Mouse (Mus musculus): ENCODE results near the gene Tmem212.
A peak's percentile ranks its signal among the peaks of the same experiment; 100 is the strongest.

Gene Tmem212

GRCm38 (mm10) chr3:27899012-27899726 lies 3.0 kb upstream of the Tmem212 start:
- no peak for DNase-seq (ENCODE audit: low spot score)

- DNase-seq (ENCODE audit: low spot score): no peak
Observed at GRCm38 (mm10) chr3:27898178-27898577, 2.0 kb upstream of the Tmem212 start.

- no peak for DNase-seq (ENCODE audit: low spot score)
Observed at GRCm38 (mm10) chr3:27886578-27886977, 9.6 kb downstream of the Tmem212 start.

DNA sequence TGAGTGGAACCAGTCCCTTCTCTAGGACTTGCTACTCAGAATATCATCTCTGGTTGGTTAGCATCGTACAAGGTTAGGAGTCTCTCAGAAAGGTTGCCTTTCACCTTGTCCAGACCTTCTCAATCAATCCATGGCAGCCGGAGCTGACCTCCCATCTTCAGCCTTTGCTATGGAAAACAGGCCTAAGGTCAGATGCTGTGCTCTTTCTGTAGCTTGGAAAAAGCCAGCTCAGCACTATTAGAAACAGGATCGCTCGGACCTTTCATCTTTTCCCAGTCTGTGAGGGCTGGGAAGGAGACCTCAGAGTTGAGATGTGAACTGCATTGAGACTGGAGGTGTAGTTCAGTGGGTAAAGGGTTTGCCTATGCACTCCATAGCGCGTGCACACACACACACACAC lies 10.6 kb downstream of the Tmem212 start:
- DNase-seq (ENCODE audit: low spot score): no peak

DNA sequence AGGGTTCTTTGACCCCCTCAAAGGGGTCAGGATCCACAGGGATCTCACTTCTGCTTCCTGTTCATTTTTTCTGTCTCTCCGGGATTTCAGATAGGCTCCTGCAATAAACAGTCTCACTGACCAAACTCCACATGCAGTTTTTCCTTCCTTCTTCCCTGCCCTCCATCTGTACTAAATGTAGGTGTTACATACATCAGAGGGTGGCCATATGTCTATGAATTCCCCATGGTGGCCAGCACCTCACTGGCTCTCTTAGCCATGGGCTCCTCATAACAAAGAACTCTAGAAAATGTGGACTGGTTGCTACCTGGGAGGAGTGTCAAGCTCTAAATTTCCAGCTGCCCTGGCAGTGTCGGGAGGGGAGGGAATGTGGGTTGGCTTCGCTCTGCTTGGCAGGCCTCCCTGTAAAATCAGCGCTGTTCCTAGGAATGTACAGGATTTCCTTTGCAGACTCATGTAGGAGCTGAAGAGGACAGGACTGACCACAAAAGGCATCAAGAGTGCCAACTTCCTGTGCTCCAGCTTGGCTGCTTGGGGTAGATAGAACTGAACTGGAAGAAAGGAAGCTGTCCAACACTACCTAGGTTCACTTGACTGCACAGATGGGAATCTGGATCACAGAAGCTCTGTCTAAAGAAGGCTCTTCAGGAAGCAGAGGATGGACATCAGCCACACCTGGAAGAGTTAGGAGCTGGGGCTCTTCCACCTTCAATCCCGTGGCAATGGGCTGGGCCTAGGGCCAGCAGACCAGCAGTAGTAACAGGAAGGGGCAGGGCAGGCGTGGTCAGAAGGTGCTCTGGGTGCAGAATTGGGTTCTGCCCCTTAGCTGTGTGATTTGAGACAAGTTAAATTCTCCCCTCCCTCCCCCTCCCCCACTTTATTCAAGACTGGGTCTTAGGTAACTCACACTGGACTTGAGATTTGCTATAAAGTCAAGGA lies 14.0 kb downstream of the Tmem212 start:
- no peak for DNase-seq (ENCODE audit: low spot score)

DNA sequence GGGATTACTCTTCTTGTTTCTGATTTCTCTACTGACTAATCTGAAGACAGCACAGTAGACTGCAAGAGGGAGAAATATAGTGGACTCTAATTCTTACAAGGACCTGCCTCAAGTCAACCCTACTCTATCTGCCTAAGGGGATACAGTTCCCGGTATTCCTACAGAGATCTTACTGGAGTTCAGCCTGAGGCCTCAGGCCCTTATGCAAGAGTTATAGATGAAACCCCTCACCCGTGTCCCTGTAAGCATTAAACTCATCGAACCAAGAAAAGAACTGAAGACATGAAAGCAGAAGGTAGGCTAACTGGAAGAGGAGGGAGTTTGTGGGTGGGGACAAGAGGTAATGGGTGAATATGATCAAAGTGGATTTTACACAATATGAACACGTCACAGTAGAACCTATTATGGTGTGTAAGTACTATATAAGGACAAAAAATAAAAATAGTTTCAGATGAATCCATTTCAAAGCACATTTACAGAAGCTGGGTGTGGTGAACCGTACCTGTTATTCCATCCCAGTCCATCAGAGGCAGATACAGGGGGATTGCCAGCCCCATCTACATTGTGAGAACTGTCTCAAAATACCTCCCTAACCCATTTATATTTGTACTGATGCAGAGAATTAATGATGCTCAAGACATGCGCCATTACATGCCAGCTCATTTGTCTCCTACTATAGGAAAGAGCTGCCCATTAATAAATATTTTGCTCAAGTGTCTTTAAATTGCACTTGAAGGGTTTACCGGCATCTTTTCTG lies 17.1 kb downstream of the Tmem212 start:
- DNase-seq (ENCODE audit: low spot score): no peak

DNA sequence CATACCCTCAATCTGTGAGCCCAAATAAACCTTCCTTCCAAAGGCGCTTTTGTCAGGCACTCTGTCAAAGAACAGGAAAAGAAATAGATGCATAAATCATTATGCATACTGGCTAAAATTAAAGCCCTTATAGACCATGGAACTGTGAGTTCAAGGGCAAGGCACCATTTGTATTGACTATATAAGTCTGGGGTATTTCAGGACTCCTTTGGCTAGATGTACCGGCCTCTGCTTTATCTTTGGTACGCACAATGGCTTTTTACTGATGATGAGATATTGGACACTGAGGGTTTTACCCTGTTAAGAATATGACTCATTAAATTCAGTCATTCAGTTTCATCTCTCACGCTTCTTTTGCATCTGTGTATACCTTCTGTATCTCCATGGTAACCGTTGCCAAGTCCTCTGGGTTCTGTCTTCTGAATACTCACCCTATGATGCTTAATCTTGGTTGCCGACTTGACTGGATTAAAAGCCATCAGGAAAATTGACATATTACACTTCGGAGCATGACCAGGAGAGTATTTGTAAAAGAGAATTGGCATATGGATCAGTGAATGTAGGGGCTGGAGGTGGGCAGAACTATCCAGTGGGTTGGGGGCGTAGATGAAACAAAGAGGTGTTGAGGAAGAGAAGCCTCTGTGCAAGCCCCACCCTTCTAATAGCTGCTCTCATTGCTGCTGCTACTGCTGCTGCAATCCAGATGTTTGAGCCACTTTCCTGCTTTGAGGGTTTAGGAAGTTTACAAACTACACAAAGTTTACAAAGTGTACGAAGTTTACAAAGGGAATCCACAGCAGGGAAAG lies 22.7 kb downstream of the Tmem212 start:
- no peak for DNase-seq (ENCODE audit: low spot score)

DNA sequence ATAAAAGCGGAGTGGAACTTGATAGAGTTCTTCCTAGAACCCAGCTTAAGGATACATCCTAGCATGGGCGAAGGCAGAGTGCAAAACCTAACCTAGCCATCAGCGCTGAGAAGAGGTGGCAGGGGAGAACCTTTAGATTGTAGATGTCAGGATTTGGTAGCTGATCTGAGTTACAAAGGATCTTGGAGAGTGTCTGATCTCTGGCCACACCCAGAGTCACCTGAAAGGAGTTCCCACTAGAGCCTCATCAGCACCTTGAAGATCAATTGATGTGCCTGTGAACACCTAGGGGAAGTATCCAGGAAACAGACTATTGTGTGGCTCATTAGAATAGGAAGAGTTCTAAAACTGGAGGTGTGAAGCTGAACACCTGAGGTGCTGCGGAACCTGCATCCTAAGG lies 23.7 kb downstream of the Tmem212 start:
- DNase-seq (ENCODE audit: low spot score): no peak

DNA sequence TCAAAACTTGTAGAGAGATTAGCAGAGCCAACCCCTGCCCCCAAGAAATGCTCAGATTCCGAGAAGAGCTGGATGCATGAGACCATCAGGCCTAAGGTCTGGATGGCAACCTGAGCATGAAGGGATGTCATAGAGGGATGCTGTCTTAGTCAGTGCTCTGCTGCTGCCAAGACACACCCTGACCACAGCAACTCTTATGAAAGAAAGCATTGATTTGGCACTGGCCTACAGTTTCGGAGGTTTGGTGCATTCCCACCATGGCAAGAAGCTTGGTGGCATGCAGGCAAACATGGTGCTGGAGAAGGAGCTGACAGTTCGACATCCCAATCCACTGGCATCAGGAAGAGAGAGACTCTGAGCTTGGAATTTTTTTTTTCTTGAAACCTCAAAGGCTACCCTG lies 24.3 kb downstream of the Tmem212 start:
- no peak for DNase-seq (ENCODE audit: low spot score)

DNA sequence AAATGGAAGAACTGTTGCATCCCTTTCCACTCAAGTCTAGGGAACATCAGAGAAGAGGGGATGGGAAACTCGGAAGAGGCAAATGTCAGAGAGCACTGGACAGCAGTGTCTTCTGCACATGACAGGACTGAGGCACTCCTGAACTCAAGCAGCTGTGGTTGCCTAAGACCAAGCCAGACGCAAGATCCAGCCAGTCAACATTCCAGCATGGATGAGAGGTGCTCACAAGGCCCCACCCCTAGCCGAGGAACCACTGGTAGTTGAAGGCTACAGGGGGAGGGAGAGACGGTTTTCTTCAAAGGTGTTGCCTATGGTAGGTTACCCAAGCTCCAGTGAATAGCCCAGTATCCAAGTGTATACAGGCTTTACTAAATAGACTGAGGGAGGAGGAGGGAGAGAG lies 24.8 kb downstream of the Tmem212 start:
- DNase-seq (ENCODE audit: low spot score): no peak

DNA sequence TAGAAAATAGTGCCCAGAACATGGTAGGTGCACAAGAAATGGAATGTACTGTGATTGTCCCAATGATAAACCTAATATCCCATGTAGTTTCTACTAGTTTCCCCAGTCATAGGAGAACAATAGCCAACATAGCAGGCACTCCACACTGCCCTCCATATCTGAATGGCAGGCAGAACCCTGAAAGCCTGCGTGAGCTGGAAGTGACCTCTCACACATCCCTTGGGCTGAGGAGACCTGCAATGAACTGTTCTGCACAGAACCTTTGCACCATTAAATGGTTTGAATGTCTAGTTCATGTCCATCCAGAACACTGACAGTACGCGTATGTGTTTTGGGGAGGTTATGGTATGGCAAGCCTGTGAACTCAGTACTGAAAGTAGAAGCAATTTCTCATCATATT lies 27.5 kb downstream of the Tmem212 start:
- peak; percentile 12 for DNase-seq (ENCODE audit: low spot score)

- DNase-seq (ENCODE audit: low spot score): peak; percentile 19
Observed at GRCm38 (mm10) chr3:27867731-27868130, 28.4 kb downstream of the Tmem212 start.

DNA sequence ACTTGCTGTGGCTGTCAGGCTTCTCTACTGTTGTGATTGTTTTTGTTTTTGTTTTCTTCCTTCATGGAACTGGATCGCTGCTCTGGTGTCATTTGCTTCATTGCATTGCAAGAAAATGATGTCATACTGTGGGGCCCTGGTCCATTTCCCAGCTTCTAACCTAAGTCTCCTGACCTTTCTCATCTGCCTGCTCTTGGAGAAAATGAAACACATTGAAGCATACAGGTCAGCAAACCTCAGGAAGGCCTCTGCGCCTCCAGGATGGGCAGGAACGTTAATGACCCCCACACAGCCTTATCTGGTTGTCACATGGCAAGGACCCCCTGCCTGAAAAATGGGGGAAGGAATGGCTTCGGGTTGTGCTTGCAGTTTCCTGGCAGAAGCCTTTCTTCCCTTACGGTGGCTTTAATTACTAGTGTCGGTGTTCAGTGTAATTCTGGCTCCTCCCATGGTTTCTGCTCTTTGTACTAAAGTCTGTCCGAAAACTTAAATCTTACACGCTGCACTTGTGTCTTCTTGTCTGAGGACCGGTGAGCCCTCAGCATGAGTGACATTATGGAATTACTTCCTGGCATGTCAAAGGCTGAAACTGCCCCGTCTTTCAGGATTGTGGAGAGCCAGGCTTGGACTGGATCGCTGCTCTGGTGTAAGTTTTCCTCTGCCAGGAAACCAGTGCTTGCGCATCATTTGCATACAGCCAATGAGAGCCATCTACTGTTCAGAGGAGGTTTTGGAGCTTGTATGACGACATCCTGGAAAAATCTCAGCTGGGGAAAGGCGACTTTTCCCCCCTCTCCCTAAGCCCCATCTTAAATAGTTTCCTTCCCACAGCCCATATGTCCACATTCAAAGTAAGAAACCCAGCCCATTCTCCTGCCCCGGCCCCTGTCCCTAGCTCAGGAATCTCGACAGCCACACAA lies 33.1 kb downstream of the Tmem212 start:
- peak; percentile 57 for DNase-seq (ENCODE audit: low spot score)

DNA sequence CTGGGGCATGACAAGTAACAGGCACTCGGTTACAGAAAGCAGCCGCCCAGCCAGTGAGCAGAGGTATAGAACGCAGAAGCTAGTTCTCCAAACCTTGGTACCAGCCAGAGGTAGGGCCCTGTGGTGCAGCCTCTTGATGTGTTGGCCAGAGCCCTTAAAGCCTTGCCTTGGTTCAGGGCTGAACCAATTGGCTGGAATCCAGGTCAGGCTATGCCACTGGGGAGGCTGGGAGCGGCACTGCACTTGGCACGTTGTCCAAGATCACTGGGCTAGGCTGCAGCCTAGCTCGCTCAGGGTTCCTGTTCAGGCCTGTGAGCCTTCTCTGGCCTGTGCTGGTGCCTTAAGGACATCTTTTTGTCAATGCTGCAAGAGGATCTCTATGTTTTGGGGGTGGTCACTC lies 34.6 kb downstream of the Tmem212 start:
- peak; percentile 66 for DNase-seq (ENCODE audit: low spot score)

DNA sequence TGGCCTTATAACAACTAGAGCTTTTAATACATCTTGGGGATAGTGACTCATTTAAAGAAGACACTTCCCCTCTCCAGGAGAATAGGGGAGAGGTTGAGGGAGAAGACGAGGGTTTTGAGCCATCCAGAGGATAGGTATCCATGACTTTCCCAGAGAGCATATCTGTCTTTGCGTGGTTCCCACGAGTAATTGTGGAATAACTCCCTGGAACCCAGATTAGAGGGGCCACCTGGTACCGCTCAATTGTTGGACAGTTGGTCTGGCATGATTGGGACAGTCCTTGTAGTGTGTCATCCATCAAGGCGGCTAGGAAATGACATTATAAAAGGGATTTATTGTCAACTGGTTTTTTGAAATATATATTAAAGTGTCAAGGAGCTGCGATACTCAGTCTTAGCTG lies 35.1 kb downstream of the Tmem212 start:
- peak; percentile 19 for DNase-seq (ENCODE audit: low spot score)

GRCm38 (mm10) chr3:27859161-27859561 lies 37.0 kb downstream of the Tmem212 start:
- DNase-seq (ENCODE audit: low spot score): peak; percentile 35

- DNase-seq (ENCODE audit: low spot score): peak; percentile 4
Observed at GRCm38 (mm10) chr3:27858441-27859115, 37.6 kb downstream of the Tmem212 start.

- DNase-seq (ENCODE audit: low spot score): no peak
Observed at GRCm38 (mm10) chr3:27856288-27856687, 39.9 kb downstream of the Tmem212 start.

DNA sequence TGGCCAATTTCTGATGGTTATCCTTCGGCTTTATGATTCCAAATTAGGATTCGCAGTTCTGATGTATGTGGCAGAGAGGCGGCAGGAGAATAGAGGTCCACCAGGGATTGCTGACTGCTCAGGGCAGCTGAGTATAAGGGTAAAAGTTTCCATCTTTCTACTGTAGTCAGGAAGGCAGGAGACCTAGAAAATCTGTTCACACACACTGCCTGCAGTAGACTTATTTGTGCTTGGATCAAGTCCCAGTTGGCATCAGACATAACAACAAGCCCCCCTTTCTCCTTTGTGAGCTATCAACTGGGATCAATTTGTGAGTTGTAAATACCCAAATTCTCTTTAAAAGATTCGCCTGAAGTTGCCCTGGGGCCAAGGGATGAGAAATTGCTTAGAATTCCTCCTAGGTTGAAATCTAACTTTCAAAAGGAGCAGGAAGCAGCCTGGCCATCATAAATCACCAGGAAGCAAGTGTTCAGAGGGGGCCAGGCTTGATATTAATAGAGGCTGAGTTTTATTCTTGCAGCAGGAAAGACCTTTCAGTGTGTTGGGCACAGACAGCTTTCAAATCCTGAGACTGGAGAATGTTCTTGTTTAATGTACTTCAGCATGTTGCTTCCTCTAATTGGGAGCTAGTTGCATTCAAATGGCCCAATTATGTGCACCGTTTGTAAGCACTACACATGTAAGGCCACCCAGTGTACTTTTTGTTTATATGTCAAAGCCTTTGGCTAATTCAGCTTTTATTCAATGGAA lies 41.6 kb downstream of the Tmem212 start:
- DNase-seq (ENCODE audit: low spot score): peak; percentile 18

Measured in testis, postnatal 10 days (tissue).